ENCODE assay signal across 8 mouse cellular contexts in the genomic region with DNA sequence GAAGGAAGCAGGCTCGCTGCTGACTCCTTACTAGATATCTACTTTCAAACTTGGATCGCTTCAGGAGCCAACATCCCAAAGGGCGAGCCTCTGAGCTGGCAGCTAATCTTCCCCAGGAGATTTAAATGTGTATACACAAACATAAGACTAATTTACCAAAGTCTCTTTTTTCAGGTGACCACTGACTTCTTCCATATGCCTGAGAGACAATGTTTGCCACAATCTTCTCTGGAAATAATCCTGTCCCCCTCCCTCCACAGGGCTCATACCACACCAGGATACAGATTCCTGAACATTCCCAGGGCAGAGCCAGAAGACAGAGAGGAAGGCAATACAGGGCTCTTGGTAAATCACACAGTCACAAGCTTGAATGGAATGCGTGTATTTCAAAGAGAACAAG. TPM values are rescaled to one million over a fixed set of nuclear protein-coding genes. Genes with fewer than 3 reads are reported as not detected.
DNase-seq lines count a peak whose midpoint lies in the region; ATAC-seq lines count a peak whose summit lies in the region.
"Had no signal": no experiment of that assay in that cellular context is flagged by ENCODE, and none has a peak within 500 bp of the region (broad histone marks: within the 10 kb centered on the region; RNA-seq: fewer than 3 reads in every experiment).

No protein-coding gene starts in this region.

- H3K9me3 ChIP-seq in megakaryocyte, embryonic 14.5 days: peaks cover 20% of the 10 kb centered on the region
- peaks cover 19% of the 10 kb centered on the region for H3K9me3 ChIP-seq in forebrain, embryonic 12.5 days
- peaks cover 35% of the 10 kb centered on the region for H3K9me3 ChIP-seq in limb, embryonic 13.5 days
- peaks cover 8% of the 10 kb centered on the region for H3K9me3 ChIP-seq in stomach, embryonic 16.5 days (replicated peaks; ENCODE audit: control insufficient read depth, low read length)

- peaks cover 43% of the 10 kb centered on the region for H3K36me3 ChIP-seq in megakaryocyte, embryonic 14.5 days (replicated peaks; ENCODE audit: low read length)
- peaks cover 43% of the 10 kb centered on the region for H3K36me3 ChIP-seq in forebrain, embryonic 12.5 days (replicated peaks)
- H3K36me3 ChIP-seq in limb, embryonic 13.5 days: peaks cover 41% of the 10 kb centered on the region
- H3K36me3 ChIP-seq in stomach, embryonic 16.5 days (ENCODE audit: control insufficient read depth, insufficient read depth, low read length): peaks cover 9% of the 10 kb centered on the region

- no peak for ATAC-seq in megakaryocyte, adult 5-6 weeks (ENCODE audit: poor library complexity, severe bottlenecking)
- no peak for ATAC-seq in forebrain, embryonic 12.5 days (ENCODE audit: low FRiP score)
- ATAC-seq in limb, embryonic 13.5 days (ENCODE audit: low FRiP score, low read depth): no peak
- ATAC-seq in stomach, embryonic 16.5 days (ENCODE audit: insufficient read depth, low FRiP score): no peak
- no peak for ATAC-seq in megakaryocyte progenitor cell, adult 5-6 weeks (replicated peaks; ENCODE audit: poor library complexity)

- no peak for DNase-seq in layer of hippocampus, postnatal 14 days (ENCODE audit: low spot score in 2 of 2)
- DNase-seq: kidney, adult 18-20 months had no signal

- H3K27ac ChIP-seq in forebrain, embryonic 12.5 days: peak overlapping the region; percentile 89; the same call in 1 of the 2 replicates
- no peak overlapping the region for H3K27ac ChIP-seq in limb, embryonic 13.5 days
- H3K27ac ChIP-seq in stomach, embryonic 16.5 days (ENCODE audit: low read length): no peak overlapping the region

- peaks cover 8% of the 10 kb centered on the region for H3K27me3 ChIP-seq in megakaryocyte, embryonic 14.5 days (replicated peaks)
- no peaks in the 10 kb centered on the region for H3K27me3 ChIP-seq in forebrain, embryonic 12.5 days
- no peaks in the 10 kb centered on the region for H3K27me3 ChIP-seq in limb, embryonic 13.5 days
- no peaks in the 10 kb centered on the region for H3K27me3 ChIP-seq in stomach, embryonic 16.5 days (ENCODE audit: control insufficient read depth, insufficient read depth, low read length)

- H3K4me3 ChIP-seq in megakaryocyte, embryonic 14.5 days (replicated peaks): peak overlapping the region; percentile 97
- peak overlapping the region; percentile 98 for H3K4me3 ChIP-seq in forebrain, embryonic 12.5 days (replicated peaks)
- peak overlapping the region; percentile 98 for H3K4me3 ChIP-seq in limb, embryonic 13.5 days
- no peak overlapping the region for H3K4me3 ChIP-seq in stomach, embryonic 16.5 days (replicated peaks; ENCODE audit: low read length)

- peak overlapping the region; percentile 82 for H3K4me2 ChIP-seq in forebrain, embryonic 12.5 days
- H3K4me2 ChIP-seq in limb, embryonic 13.5 days (replicated peaks): peak overlapping the region; percentile 86
- H3K4me2 ChIP-seq in stomach, embryonic 16.5 days (ENCODE audit: low read depth, low read length): peak overlapping the region; percentile 68

- H3K4me1 ChIP-seq in megakaryocyte, embryonic 14.5 days: peaks cover 59% of the 10 kb centered on the region
- H3K4me1 ChIP-seq in forebrain, embryonic 12.5 days: peaks cover 55% of the 10 kb centered on the region
- peaks cover 39% of the 10 kb centered on the region for H3K4me1 ChIP-seq in limb, embryonic 13.5 days
- H3K4me1 ChIP-seq in stomach, embryonic 16.5 days (ENCODE audit: control insufficient read depth, insufficient read depth, low read length): peaks cover 13% of the 10 kb centered on the region

- H3K9ac ChIP-seq in forebrain, embryonic 12.5 days: peak overlapping the region; percentile 95
- no peak overlapping the region for H3K9ac ChIP-seq in limb, embryonic 13.5 days
- H3K9ac ChIP-seq in stomach, embryonic 16.5 days (ENCODE audit: low read length): no peak overlapping the region; the same call in 1 of the 2 replicates

- WGBS in forebrain, embryonic 12.5 days: 80% methylated on average over 4 of the region's 4 CpGs
- 81% methylated on average over 4 of the region's 4 CpGs for WGBS in limb, embryonic 13.5 days
- WGBS in stomach, embryonic 16.5 days: 64% methylated on average over 4 of the region's 4 CpGs

RNA-seq across cellular contexts. Expression of a gene that starts 4.8 kb away (rescaled TPM):
- polyA plus RNA-seq in megakaryocyte, embryonic 14.5 days (2012; ENCODE audit: insufficient read depth, low replicate concordance): not detected in 2 replicates
- total RNA-seq in megakaryocyte, adult 5-6 weeks (2015): not detected in 2 replicates
- total RNA-seq in megakaryocyte, adult 5-6 weeks (2017): not detected in 2 replicates
- polyA plus RNA-seq in forebrain, embryonic 12.5 days (2016; fragmentation: Nextera tagmentation; extraction: Ambion mirVana): 5,265 and 5,863 TPM in 2 replicates
- 993 and 1,087 TPM in 2 replicates for polyA plus RNA-seq in limb, embryonic 13.5 days (2015; fragmentation: Nextera tagmentation; extraction: Ambion mirVana)
- polyA plus RNA-seq in stomach, embryonic 16.5 days (2015; fragmentation: Nextera tagmentation; extraction: Ambion mirVana): 268 and 304 TPM in 2 replicates
- total RNA-seq in megakaryocyte progenitor cell, adult 5-6 weeks (2015): 0.24 TPM in 1 of 2 replicates, not detected in the other
- not detected in 2 replicates for total RNA-seq in megakaryocyte progenitor cell, adult 5-6 weeks (2017)
- total RNA-seq in layer of hippocampus, postnatal 14 days (2021): 1,000 to 10,000 TPM; 1,202 to 1,260 TPM

RNA-seq across cellular contexts. Expression of a gene that starts 6.4 kb away (rescaled TPM):
- polyA plus RNA-seq in megakaryocyte, embryonic 14.5 days (2012; ENCODE audit: insufficient read depth, low replicate concordance): 24.7 and 88.6 TPM in 2 replicates
- total RNA-seq in megakaryocyte, adult 5-6 weeks (2015): 10.2 and 13.5 TPM in 2 replicates
- 7.8 and 19.2 TPM in 2 replicates for total RNA-seq in megakaryocyte, adult 5-6 weeks (2017)
- polyA plus RNA-seq in forebrain, embryonic 12.5 days (2016; fragmentation: Nextera tagmentation; extraction: Ambion mirVana): 144 and 156 TPM in 2 replicates
- polyA plus RNA-seq in limb, embryonic 13.5 days (2015; fragmentation: Nextera tagmentation; extraction: Ambion mirVana): 71.0 and 71.6 TPM in 2 replicates
- 45.3 and 50.0 TPM in 2 replicates for polyA plus RNA-seq in stomach, embryonic 16.5 days (2015; fragmentation: Nextera tagmentation; extraction: Ambion mirVana)
- total RNA-seq in megakaryocyte progenitor cell, adult 5-6 weeks (2015): 12.8 and 16.0 TPM in 2 replicates
- 5.1 and 8.6 TPM in 2 replicates for total RNA-seq in megakaryocyte progenitor cell, adult 5-6 weeks (2017)
- 100 to 1,000 TPM; 129 to 130 TPM for total RNA-seq in layer of hippocampus, postnatal 14 days (2021)

Comparison
In these comparisons a context has a peak if more than half of its experiments do, and no peak if none do; other contexts are left out.
1. RNA of a gene that starts 4.8 kb away (polyA plus RNA-seq): 5,265 to 5,863 TPM in forebrain, embryonic 12.5 days, 993 to 1,087 TPM in limb, embryonic 13.5 days and 268 to 304 TPM in stomach, embryonic 16.5 days; not detected in megakaryocyte, embryonic 14.5 days; every median in the first group is over 100 times any median in the second.
2. Peak in every context shown above with its lines, with median percentiles within 50 percentile points of each other: H3K4me2 ChIP-seq.